Mouse (Mus musculus) layer of hippocampus, adult 9-10 months (tissue): ENCODE results near the gene Rabggta.

Experiments used
- DNase-seq: peaks from one replicate; pipeline ENCODE4 v3.0.0; 2022; ENCODE audit warnings: low spot score

Rabggta gene

DNA sequence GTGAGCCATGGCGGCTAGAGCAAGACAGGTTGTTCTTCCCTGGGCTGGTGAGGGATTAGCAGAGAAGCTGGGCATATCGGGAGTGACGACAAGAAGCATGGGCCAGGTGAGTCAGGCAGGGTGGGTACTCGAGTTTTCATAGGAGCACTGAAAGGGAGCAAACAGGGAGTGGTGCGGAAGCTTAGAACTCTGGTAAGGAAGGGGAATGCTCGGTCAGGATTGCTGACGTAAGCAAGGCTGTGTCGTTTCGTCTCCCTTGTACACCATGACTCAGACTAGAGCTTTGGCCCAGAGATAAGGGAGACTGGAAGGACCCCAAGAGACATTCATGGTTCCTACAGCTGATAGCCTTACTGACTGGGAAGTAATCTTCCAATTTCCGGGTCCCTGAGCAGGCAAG lies 11.8 kb upstream of the Rabggta start:
- no peak for DNase-seq

DNA sequence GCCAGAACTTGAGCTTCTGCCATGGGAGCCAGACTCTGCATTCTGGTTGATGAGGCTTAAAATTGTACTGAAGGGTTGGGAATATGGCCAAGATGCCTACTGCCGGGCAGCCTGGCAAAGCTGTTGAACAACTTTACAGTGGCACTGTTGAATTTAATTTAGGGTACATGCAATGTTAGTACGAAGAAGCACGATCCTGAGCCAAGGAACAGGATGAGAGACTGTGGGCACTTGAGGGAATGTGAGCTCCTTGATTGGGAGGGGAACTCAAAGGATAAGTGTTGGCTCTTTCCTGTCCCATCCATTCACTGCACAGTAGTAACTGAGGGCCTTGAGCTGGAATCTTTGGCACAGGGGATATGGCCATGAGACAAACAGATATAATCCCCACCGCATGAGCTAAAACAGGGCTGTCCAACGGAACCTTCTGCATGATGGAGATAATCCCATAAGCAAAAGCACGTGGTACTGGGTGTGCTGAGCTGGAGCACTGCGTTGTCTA lies 8.5 kb upstream of the Rabggta start:
- DNase-seq = no peak

DNA sequence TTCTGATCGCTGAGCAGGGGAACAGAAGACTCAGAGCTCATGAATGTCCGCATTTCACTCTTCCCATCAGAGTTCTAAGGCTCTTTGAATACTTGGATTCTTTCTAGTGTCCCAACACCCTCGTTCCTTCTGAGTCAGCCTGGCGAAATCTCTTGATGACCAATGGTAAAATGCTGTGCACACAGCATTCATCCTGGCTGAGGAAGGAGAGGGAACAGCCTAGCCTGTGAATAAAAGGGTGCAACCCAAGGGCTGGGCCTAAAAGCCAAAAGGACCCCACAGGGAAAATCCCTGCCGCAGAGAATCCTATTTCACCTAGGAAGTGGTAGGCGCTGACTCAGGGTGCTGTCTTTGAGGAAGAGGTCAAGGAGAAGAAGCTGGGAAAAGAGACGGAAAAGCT lies 8.1 kb upstream of the Rabggta start:
- no peak for DNase-seq

DNA sequence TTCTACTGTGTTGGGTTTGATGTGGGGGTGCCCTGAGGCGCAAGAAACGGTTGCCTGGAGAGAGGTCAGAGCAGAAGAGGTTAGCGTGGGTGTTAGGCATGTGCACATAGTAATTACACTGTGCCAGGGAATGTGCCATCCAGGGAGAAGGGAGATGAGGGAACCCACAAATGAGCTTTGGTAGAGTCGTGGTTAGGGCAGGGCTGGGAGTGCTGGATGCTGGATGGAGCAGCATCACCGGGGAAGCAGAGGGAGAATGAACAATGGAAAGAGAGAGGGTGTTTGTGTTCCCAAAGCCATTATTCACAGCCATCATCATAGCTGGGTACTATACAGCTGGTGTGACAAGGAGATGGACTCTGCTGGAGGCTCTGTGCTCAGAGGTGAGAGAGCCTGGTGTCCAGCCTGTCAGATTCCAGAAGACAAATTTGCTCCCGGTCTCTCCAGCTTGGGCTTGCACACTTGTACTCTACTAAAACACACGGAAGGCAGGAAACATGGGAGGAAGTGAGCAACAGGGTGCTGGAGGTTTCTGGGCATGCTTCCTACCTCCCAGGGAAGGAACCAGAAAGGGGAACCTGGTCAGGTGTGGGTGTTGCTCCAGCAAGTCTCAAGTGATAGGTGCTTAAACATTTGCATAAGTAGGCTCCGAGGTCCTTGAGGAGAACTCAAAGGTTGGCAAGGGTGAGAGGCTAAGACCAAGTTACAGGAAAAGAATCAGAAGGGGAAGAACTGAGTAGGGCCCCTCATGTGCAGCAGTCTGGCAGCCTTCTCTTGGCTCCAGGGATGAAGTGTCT lies 6.0 kb upstream of the Rabggta start:
- DNase-seq = no peak

DNA sequence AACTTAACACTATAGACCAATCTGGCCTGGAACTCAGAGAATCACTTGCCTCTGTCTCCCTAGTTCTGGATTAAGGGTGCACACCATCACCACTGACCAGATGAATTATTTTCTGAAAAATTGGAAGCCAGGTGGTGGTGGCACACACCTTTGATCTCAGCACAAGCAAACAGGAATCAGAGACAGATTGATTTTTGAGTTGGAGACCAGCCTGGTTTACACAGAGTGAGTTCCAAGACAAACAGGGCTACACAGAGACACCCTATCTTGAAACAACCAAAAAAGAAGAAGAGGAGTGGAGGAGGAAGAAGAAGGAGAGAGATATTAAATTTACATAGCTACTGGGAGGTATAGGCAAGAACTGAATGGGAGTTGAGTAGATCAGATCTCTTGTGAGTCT lies 4.2 kb upstream of the Rabggta start:
- no peak for DNase-seq

DNA sequence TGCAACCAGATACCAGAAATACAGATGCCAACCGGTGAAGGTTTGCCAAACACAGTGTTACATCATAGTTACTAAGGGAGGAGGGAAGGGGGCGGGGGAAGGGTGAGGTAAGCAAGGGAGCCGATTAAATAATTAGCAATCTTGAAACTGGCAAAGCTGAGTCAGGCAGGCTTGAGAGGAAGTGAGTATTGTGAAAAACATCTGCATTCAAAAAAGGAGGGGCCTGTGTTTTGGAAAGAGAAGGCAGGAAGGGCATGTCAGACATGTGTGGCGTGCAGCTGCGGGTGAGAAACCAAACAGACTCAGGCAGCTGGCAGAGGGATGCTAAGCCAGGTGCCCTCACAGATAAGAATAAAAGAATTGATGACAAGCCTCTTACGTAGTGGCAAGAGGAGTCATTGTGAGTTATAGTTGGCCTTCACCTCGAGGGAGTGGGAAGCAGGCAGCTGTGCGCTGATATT lies 2.4 kb upstream of the Rabggta start:
- no peak for DNase-seq

DNA sequence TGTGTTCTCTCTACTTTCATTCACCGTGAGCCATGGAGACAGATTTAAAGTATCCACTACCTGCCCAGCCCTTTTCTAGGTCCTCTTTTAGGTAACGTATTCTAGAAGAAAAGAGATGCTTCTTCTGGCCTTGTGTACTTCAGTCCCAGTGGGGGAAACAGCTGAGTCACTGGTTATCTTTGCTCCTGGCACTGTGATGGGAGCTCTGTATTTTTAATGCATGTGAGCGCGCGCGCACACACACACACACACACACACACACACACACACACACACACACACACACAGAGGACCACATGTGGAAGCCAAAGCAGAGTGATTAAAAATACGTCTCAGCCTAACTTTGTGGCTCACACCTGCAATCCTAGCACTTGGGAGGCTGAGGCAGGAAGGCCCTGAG lies 1.4 kb upstream of the Rabggta start:
- DNase-seq = no peak

DNA sequence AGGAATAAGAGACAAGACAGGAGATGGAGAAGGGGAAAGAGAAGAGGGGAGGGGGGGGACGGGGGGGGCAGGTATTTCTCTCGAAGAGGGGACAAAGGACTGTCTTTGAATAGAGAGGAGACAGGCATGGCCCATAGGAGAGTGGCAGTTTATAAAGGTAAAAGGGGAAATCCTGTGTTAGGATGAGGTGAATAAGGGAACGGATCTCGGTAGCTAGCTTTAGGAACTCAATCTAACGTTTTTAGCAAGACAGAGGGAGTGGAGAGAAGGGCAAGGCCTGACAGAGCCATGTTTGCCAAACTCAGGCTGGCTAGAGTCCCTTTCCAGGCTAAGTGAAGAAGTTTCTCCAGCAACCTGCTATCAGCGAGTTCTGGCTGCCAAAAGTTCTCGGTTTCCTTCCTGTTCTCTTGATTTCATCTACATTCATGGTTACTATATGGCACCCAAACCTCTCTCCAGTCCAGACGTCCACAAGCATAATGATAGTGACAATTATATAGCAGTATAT lies 429 bp upstream of the Rabggta start:
- no peak for DNase-seq

DNA sequence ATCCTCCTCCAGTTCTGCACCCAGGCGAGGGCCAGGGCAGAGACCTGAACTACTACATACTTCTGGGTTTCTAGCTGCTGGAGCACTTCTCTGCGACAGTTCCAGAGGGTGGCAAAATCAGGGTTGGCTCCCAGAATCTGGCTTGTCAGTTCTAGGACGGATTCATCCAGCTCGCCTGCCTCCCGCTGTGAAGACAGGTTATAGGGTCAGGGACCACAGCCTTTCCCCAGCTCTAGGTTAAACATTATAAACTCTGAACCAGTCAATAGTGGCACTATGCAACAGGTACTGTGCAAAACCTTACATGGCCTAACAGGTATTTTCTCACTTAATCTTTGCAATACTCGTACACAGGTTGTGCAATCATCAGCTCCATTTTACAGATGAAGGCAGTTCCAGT lies 987 bp downstream of the Rabggta start:
- no peak for DNase-seq

DNA sequence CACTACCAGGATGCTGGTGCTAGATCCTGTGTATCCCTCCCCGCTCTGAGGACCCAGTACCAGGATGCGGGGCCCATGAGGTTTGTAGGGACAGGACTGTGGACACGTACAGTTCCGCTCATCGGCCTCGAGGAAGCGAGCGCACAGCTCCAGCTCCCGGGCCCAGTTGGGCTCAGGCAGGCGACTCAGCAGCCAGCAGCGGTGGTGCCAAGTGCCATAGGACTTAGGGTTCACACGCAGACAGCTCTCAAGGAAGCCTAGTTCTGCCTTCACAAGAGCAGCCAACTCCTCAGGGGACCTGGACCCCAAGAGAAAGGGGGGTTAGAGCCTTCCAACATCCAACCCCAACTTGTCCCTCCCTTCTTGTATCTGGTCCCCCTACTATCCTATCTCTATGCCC lies 1.4 kb downstream of the Rabggta start:
- DNase-seq = no peak

DNA sequence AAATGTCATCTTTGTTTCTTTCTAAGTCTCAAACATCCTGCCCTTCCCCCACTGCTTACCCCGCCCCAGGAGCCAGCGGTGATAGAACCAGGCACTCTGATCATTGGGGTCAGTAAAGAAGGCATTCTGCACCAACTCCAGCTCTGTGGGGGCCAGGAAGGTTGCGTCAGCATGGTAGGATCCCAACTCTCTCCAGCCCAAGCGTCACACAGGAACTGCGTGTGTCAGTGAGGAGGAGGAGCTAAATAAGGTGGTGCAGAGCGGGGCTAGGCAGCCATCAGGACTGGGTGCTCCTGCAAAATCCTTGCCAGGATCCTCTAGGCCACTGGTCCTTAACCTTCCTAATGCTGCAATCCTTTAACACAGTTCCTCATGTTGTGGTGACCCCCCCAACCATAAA lies 2.3 kb downstream of the Rabggta start:
- no peak for DNase-seq

DNA sequence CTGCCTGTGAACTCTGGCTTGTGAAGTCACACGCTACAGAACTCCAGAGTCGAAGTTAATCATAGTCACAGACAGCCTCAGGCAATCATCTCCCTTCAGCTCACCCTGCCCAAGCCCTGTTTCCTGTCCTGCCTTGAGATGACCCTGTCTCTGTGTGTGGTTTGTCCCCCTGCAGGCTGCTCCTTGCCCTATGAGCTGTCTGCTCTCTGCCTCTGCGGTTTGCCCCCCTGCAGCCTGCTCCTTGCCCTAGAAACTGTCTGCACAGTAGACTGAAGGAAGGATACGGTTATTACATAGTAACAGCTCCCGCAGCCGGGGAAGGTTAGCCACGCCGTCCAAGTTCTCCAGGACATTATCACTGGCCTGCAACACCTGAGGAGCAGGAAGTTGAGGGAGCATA lies 5.2 kb downstream of the Rabggta start:
- no peak for DNase-seq

DNA sequence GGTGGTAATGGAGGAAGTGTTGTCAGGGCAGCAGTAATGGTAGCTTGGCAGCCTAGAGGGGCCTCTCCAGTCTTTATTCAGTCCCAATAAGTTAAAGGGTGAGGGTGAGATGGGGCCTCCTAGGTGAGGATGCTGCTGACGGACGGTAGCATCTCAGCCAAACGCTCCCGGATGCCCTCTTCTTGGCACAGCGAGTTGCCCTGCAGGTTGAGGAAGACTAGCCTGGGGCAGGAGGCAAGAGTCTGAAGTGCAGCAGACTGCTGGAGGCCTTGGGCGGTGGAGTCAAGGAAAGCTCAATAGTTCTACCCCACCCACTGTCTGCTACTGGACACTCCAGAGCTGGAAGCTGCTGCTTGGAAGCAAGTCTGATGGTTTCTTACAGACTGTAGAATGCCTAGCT lies 5.8 kb downstream of the Rabggta start:
- DNase-seq = no peak

DNA sequence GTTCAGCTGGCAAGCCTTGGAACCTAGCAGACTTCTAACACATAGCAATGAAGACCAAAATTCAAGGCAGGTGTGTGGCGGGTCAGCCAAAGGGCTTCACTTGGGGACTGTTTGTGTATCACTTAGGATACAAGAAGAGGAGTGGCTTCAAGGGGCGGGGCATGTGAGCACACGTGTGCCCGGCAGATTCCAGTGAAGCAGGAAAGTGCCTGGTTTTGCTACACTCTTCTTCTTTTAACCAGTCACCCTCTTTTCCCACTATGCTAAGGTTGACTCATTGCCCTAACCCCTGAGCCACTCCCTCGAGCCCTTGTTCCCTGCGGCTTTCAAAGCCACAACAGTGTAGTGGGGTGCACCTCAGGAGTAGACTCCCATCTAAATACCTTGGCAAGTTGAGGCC lies 7.2 kb downstream of the Rabggta start:
- no peak for DNase-seq

DNA sequence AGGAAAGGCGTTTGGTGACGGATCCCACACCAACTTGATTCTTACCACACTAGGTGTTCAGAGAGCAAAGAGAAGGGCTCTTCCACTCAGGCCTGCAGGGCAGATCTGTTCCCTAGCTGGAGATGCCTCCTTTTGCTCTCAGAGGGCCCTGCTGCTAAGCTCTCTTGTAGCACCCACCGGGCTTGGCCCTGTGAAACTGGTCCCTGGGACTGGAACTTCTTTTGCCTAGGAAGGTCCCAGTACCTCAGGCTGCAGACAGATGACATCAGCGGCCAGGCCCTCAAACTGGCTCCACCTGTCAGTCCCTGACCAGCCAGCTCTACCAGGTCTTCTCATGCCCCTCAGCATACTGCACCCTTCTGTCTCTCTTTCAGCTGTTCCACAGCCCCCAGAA lies 8.3 kb downstream of the Rabggta start, which contains the start of gene Tgm1:
Tgm1 (minus strand) TSS at position 198 of the 394 bp plus-strand sequence.
- no peak for DNase-seq

DNA sequence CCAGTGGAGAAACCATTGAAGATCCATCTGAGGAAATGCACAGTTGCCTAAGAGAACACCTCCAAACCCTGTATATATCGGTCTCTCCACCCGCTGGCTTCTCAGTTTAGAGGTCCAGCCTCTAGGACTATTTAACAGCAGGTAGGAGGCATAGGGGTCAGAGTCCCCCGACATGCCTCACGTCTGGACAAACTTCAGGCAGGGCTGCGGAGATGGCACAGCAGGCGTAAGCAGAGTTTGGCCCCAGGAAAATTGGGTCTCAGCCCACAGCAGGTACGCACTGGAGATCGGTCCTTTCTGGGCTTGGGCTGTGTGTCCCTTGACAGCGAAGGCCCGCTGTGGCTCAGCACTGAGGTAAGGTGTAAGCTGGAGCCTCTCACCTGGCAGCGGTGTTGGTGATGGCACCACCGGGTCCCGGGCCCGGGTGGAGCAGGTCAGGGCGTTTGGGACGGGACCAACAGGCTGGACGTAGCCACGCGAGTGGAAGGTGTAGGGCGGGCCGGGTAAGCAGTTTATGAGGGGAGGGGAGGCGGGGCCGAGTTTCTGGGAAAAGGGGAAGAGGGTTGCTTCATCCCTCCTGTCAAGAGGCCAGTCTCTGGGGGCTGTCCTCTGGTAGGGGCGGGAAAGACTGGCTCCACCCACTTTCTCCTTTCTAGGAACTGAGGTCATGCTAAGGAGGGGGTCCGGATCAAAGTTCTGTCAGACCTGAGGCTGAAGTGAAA lies 8.9 kb downstream of the Rabggta start:
- no peak for DNase-seq

DNA sequence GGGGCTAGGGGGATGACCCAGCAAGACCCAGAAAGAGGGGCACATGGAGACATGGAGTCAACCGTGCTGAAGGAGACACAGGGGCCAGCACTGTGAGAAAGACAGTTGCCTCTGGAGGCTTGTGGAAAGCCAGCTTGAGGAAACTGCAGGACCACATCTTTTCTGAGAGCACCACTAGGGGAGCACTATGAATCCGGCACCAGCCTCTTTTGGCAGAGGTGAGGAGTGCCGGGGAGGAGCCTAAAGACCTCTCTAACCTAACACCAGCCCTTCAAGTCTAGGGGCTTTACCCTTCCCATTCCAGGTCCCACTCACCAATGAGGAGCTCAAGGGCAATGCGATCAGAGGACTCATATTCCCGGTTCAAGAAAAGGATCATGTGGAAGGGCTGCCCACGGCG lies 10.3 kb downstream of the Rabggta start:
- no peak for DNase-seq

DNA sequence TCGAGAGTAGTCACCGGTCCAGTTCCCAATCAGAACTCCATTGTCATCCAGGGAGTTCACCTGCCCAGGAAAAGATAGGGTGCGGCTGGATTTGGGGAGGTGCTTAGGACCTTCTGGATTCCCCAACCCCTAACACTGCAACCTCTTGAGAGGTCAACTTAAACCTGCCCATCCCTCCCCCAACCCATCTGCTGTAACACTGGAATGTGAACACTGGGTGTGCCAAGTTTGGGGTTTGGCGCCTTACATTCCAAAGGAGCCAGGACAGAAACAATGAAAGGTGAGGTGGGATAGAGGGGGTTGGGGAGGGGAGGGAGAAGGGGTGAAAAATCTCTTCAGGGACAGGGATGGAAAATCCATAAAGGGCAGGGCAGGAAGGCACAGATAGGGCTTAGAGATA lies 12.6 kb downstream of the Rabggta start:
- no peak for DNase-seq

DNA sequence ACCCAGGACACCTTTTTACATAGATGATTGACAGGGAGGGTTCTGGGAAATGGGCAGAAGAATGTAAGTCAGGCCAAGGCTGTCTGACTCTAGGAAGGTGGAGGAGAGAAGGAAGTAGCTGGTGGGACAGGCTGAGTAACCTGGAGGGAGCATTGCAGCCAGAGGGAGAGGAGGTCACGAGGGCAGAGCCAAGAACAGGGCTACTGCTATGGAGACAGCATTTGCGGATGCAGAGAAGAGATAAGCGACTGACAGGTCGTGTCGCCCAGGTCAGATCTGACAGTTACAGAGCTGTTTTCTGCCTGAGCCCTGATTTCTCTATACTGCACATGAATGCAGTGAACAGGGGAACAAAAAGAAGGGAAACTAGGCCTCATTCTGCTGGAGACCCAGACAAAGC lies 14.7 kb downstream of the Rabggta start:
- DNase-seq = no peak

DNA sequence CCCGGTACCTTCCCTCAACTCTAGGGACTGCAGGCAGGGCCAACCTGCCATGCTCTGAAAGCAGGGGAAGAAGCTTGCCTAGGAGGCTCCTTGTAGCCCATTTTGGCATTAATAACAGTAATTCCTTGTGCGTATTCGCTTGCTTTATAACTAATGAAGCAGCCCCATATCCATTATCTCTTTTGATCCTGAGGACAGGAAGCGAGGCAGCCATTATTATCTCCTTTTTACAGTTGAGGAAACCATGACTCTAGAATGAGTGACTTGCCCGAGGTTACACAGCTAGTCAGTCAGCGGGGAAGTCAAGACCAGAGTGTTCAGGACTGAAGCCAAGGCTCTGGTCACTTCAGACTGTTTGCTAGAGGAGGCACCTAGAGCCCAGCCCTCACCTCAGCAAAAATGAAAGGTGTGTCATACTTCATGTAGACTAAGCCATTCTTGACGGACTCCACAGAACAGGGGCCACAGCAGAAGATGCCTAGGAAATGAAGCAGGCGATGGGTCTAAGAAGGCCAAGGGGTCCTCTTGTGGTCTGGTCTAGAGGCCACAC lies 15.9 kb downstream of the Rabggta start:
- DNase-seq = no peak

DNA sequence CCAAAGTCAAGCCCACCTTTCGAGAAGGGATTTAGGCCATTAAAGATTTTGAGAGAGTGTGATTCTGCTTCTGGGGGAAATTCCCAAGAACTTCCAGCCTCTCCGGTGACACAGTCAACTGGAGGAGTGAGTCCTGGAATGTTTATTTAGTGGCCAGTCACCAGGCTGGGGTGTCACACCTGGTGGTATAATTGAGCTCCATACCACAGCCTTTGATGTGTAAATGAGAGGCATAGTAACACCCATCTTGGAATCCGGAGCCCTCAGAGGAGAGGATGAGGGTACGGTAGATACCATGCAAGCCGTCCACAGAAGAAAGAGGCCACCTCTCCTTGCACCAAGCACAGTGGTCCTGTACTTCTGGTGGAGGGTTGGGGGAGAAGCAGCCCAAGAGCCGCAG lies 19.3 kb downstream of the Rabggta start:
- DNase-seq = no peak

DNA sequence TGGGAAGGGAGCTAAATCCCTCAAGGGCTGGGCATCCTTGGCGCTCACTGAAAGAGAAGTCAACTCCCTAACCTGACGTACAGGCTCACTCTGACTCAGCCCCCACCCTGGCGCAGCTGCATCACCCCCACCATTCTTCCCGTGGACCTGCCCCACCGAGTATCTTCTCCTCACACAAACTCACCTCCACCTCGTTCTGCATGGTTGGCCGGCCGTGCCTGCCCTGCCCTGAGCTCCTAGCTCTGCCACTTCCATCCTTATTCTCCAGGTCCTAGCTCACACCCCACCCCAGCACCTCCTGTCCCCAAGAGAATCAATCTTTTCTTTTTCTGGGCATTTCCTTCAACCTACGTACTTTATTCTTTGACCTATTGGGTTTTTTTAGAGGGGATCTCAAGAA lies 20.9 kb downstream of the Rabggta start:
- no peak for DNase-seq

DNA sequence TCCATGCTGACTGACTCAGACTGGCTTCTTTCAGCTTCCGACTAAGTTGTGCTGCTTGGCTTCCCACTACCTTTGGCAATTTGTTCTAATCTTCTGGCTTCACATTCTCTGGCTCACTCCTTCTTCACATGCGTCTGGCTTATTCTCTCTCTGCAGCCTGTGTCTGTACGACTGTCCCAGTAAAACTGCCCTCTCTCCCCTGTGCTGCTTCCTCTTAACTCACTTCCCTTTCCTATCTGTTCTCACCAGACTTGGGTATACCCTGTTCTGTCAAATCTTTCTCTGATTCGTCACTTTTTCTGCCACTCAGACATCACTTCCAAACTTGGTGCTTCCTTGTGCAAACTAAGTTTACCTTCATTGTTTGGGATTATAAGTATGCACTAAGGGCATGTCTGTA lies 24.8 kb downstream of the Rabggta start:
- DNase-seq = no peak
